In genomic region chr6:98046295-98047108, GRCm38 (mm10) we compare ENCODE assay signal across 9 mouse cellular contexts.
DNase-seq lines count a peak whose midpoint lies in the region; ATAC-seq lines count a peak whose summit lies in the region.
"Had no signal": no experiment of that assay in that cellular context is flagged by ENCODE, and none has a peak within 500 bp of the region (broad histone marks: within the 10 kb centered on the region; RNA-seq: fewer than 3 reads in every experiment).

No protein-coding gene starts in this region.

- H3K27ac ChIP-seq in kidney, embryonic 15.5 days: no peak overlapping the region
- H3K27ac ChIP-seq: heart, adult 2 months had no signal

- no peaks in the 10 kb centered on the region for H3K27me3 ChIP-seq in kidney, embryonic 15.5 days

- no peak overlapping the region for H3K4me2 ChIP-seq in kidney, embryonic 15.5 days

- H3K4me3 ChIP-seq in kidney, embryonic 15.5 days (replicated peaks): no peak overlapping the region
- H3K4me3 ChIP-seq: heart, adult 2 months had no signal

- H3K36me3 ChIP-seq in kidney, embryonic 15.5 days: no peaks in the 10 kb centered on the region

- WGBS in kidney, embryonic 15.5 days: 69% methylated on average over 11 of the region's 11 CpGs

- H3K4me1 ChIP-seq in kidney, embryonic 15.5 days: 0 out of 2 replicates have a peak, but pooled peaks cover 2% of the 10 kb centered on the region

- H3K9ac ChIP-seq in kidney, embryonic 15.5 days: no peak overlapping the region

- DNase-seq in cerebellum, postnatal 10 days: peak; percentile 37 to 57
- no peak for DNase-seq in cerebellum, postnatal 25 days
- DNase-seq in right cerebral cortex, postnatal 10 days (ENCODE audit: low spot score in 2 of 2): peak; percentile 30 to 52
- DNase-seq in right cerebral cortex, postnatal 4 days: no peak
- peak; percentile 41 for DNase-seq in left cerebral cortex, postnatal 4 days
- DNase-seq in adrenal gland, adult (ENCODE audit: inconsistent age in 2 of 2, low spot score in 1 of 2): no peak
- DNase-seq in ovary, adult 18-20 months (ENCODE audit: low spot score): no peak
- DNase-seq: heart, adult 2 months had no signal

- H3K9me3 ChIP-seq in kidney, embryonic 15.5 days (replicated peaks): no peaks in the 10 kb centered on the region

- intact Hi-C loops in left cerebral cortex, postnatal 4 days (cut with DNase I): no loop called here

- no peak for ATAC-seq in kidney, embryonic 15.5 days (replicated peaks; ENCODE audit: low FRiP score)

Comparison
In these comparisons a context has a peak if more than half of its experiments do, and no peak if none do; other contexts are left out.
1. DNase-seq: peak in cerebellum, postnatal 10 days (2 of 2), right cerebral cortex, postnatal 10 days (2 of 2) and left cerebral cortex, postnatal 4 days (single experiment); none in cerebellum, postnatal 25 days (0 of 2), right cerebral cortex, postnatal 4 days (single experiment), adrenal gland, adult (0 of 2) and ovary, adult 18-20 months (single experiment).